Mouse (Mus musculus) 416B (cell line): Measurements from ENCODE around the gene Crebl2.

ENCODE experiments used
- DNase-seq: peaks from one replicate; pipeline ENCODE4 v3.0.0; 2011; ENCODE audit warnings: low read depth

Gene Crebl2

DNA sequence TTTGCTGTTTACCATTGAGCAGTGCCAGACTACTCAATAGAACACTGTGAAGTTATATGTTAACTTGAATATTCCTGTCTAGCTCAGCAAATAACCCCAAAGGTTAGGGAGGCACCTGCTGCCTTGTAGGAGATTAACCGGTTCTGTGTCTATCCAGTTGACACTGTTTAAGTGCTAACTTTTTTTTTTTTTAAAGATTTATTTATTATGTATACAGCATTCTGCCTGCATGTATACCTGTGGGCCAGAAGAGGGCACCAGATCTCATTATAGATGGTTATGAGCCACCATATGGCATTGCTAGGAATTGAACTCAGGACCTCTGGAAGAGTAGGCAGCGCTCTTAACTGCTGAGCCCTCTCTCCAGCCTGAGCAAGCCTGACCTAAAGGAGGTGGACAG, 43.1 kb downstream of the Crebl2 start:
- DNase-seq = peak; percentile 53

DNA sequence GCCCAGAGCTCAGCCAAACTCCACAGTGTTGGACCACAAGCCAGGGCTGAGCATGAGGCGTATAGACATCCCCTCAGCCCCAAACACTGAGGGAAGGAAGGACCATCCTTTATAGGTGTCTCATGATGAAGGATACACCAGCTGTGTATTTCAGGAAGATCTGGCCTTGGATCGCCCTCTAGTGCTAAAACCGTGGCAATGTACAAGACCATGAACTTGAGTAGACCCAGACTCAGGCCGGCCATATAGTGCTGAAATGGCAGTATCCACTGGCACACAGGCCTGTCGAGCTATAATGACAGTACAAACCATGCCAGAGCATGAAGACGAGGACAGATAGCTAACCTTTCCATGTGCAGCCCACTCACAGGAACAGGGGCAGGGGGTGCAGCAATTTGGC, 46.8 kb downstream of the Crebl2 start:
- peak; percentile 63 for DNase-seq

DNA sequence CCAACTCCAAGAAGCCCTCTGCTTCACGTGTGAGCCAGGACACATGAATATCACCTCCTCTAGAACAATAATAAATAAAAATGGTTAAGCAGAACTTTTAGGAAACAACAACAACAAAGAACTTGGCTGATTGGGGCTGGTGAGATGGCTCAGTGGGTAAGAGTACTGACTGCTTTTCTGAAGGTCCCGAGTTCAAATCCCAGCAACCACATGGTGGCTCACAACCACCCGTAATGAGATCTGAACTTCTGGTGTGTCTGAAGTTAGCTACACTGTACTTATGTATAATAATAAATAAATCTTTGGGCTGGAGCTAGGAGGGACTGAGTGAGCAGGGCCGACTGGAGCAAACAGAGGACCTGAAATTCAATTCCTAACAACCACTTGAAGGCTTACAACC, 47.3 kb downstream of the Crebl2 start:
- no peak for DNase-seq

DNA sequence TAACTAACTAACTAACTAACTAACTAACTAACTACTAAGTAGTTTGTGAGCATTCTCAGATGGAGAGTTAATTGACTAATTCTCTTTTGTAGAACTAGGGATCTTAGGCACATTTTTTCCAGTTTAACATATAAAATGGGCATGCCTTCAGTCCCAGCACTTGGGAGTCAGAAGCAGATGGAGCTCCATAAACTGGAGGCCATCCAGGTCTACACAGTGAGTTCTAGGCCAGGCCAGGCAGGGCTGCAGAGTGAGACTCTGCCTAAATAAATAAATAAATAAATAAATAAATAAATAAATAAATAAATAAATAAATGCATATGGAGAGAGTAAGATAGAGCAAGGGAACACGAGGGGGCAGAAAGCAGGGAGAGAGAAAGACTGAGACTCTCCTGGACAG, 47.9 kb downstream of the Crebl2 start:
- DNase-seq = no peak

DNA sequence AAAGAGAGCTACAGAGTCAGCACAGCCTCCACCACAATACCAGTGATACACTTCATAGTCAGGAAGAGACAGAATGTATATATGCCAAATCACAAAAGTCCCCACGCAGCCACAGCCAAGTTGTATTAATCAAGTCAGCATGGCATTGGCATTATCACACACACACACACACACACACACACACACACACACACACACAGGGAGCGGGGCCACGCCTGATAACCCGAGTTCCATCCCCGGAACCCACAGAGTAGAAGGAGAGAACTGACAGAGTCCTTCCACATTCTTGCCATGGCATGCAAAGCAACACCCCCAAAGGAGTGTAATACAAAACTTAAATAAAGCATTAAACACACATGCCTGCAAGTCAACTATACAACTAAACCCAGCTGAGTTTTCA, 49.6 kb downstream of the Crebl2 start:
- DNase-seq = no peak

DNA sequence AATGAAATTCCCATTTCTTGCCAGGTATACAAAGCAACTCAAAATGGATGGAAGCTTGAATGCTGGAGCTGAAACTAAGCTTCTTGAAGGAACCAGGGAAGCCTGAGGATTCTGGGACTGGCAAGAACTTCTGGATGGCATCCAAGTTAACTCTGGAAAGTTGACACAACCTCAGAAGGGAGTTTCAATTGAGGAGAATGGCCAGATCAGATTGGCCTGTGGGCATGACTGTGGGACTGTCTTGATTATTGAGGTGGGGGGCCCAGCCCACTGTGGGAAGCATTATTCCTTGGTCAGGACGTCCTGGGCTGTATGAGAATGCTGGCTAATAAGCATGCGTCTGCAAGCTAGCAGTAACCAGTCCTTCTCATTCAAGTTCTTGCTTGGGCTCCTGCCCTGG, 50.1 kb downstream of the Crebl2 start:
- DNase-seq = no peak

DNA sequence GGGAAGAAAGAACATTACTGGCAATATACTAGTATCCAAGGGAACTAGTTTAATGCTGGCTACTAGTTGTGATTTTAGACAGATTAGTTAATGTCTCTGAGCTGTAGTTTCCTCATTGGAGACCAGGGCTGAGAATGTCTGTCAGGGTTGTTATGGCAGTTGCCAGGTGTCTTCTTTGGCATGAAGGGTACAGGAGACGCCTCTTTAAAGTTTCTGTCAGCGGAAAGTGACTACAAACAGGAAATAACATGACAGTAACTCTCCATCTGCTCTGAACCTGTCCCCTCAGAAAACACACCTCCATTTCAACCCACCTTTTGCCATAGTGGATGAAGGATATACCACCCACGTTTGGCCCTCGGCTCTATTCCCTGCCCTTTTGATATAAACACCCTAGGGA, 53.7 kb downstream of the Crebl2 start:
- no peak for DNase-seq

DNA sequence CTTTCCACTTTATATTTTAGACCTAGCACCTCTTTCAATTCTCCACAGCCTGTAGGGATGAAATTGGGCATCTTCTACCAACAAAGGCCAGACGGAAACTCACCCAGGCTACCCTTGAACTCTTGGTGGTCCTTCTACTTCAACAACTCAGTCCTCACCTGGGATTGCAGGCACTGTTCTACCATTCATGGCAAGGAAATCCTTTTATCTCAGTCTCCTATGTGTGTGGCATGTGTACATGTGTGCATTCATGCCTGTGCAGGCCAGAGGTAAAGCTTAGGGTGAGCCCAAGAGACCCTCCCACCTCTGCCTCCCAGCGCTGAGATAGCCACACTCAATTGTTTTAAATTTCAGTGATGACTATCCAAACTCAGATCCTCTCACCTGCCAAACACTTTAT, 55.6 kb downstream of the Crebl2 start:
- no peak for DNase-seq

DNA sequence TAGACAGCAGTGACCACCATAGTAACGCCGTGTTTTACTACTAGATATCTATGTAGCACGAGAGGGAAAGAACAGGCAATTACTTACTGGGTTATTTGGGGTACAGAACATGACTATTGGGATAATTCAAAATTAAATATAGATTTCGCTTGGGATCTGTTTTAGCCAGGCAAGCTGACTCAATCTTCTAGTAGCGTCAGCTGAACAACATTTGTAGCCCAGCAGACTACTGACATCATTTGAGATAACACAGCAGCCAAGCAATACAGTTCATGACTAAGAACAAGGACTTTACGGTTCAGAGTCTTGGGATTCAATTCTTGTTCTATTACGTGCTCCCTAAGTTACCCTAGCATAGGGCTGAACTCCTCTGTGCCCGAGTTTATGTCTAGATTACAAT, 56.5 kb downstream of the Crebl2 start:
- DNase-seq = no peak

DNA sequence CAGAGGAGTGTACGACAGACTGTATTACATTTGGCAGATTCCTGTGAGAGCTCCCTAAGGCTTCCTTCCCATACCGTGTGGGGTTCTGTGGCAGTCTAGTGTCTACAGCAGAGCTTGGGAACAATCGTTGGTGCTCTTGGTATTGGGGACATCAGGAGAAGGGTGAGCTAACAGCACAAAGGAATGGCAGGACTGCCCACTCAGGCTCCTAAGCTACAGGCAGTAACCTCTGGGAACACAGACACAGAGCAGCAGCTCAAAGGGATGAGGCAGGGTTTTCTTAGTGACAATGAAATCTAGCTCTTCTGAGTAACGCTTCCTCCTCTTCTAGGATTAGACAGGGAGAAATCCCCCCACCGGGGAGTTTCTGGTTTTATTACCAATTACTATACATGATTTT, 57.1 kb downstream of the Crebl2 start:
- no peak for DNase-seq

DNA sequence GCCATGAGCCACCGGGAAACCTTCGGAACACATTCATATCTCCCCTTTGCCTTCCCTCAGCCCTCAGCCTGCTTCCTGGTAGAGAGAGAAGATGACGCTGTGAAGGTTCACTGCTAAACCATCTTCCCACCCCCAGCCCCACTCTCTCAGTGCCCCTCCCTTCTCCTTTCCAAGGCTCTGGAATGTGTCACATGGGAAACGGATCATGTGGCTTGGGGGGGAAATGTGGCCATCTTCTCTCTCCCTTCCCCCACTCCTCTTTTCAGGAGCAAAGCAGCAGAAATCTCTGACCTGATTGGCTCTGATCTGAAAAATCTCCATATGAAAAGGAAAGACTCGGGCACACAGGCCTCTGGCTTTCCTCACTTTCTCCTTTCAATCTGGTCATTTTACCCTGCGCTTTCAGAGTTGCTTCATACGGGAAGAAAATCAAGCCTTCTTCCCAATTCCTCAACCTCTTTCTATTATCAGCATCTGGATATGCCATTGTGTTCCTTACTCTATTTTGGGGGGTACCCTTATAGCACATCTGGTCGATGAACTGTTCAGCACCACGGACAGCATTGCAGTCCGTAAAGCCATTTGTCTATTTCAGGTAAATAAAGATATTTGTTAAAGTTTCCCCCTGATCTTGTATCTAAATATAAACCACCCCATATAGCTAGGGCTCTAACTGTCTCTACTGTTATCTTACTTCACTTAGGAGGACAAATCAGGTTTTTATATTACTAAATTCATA, 57.9 kb downstream of the Crebl2 start:
- DNase-seq = peak; percentile 30

DNA sequence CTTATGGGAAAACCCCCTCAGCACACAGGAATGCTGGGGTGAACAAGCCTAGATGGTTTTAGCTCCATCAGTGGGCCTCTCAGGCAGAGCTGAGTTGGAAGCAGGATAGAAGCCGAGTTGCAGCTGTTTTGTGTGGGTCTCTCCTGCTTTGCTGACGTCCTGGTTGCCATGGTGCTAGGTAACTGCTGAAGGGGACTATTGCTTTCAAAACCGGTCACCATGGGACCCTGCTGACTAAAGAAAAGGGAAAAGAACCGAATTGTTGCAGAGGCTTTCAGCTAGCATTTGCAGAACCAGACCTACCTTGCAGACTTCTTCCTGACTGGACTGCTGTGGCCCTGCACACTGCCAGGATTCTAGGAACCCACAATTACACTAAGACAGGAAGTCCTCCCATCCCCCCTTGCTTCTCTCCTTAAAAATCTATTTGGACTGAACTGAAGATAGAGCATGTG, 58.6 kb downstream of the Crebl2 start:
- no peak for DNase-seq

DNA sequence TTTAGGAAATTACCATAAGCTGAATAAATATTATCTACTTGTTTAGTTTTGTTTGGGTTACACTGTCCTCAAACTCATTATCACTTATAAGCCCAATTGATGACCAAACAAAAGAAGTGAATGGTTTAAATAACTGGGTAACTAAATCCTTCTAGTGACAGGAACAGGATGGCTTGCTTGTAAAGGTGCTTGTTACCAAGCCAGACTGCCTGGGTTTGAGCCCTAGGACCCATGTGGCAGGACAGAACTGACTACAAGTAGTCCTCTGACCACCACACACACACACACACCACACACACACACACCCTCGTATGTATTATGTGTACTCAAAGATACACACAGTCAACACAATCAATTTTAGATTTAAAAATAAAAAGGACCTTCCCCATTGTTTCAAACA, 59.8 kb downstream of the Crebl2 start:
- no peak for DNase-seq

DNA sequence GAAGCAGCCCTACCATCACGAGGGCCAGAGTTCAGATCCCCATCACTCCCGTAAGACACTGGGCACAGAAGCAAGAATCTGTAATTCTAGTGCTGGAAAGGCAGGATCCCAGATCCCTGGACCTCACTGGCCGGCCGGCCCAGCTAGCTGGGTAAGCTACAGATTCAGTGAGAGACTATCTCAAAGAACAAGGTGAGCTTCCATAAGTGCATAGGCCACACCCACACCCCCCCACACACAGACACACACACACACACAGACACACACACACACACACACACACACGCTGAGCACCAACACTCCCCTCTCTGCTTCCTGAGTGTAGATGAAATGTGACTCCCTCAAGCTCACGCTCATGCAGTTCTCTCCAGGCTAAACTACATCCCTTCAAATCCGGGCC, 60.5 kb downstream of the Crebl2 start:
- no peak for DNase-seq

DNA sequence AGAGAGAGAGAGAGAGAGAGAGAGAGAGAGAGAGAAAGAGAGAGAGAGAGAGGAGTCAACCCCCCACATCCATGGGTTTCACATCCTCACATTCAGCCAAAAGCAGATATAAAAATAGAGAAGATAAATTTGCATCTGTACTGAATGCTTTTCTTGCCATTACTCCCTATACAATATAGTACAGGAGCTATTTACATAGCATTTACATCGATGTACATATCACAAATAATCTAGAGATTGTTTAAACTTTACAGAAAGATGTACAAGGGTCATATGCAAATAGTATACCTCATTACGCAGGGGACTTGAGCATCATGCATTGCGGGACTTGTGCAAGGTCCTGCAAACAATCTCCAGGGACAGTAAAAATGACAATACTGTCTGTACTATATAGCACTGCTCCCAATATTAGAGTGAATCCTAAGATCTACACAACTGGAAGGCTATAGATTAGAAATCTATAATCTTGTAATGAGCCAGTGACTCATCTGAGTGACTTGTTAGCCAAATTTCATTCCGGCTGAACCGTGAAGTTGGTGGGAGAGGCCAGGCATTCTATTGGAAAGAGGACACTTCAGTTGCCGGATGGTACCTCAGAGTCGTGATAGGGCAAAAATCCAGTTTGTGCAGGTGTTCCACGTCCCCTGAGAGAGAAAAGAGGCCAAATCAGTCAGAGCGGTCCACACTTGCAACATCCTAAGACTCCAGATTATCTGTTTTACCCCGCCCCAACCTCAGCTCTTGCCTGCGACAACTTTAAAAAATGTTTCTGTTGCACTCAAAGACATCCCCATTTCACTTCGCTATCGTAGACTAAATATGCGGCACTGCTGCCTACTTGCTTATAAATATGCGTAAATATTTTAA, 66.8 kb downstream of the Crebl2 start:
- DNase-seq = no peak

DNA sequence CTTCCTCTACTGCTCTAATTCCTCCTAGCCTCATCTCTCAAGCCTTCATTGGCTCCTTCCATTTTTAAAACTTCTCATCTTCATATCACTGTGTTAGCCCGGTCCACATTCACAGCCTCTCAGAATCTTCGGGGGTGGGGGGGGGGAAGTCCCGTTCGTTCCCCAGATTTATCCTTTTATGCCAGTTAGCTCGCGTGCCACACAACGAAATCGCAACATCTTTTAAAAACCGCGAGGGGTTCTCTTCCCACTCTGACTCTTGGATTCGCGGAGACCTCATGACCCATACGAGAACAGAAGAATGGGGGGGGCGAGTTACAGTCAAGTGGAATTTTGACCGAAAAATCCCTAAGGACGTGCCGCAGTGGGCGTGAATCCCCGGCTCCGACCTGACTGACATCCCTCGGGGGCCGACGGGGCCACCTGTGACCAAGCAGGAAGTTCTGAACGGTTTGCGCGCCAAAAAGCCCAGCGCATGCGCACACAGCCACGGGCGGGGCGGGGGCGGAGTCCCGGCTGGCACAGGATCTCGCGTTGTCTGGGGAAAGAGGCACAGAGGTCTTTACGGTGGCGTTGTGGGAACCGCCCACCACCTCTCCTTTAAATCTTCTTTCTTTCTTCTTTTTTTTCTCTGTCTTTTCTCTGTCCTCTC, 67.6 kb downstream of the Crebl2 start:
- peak; percentile 96 for DNase-seq

DNA sequence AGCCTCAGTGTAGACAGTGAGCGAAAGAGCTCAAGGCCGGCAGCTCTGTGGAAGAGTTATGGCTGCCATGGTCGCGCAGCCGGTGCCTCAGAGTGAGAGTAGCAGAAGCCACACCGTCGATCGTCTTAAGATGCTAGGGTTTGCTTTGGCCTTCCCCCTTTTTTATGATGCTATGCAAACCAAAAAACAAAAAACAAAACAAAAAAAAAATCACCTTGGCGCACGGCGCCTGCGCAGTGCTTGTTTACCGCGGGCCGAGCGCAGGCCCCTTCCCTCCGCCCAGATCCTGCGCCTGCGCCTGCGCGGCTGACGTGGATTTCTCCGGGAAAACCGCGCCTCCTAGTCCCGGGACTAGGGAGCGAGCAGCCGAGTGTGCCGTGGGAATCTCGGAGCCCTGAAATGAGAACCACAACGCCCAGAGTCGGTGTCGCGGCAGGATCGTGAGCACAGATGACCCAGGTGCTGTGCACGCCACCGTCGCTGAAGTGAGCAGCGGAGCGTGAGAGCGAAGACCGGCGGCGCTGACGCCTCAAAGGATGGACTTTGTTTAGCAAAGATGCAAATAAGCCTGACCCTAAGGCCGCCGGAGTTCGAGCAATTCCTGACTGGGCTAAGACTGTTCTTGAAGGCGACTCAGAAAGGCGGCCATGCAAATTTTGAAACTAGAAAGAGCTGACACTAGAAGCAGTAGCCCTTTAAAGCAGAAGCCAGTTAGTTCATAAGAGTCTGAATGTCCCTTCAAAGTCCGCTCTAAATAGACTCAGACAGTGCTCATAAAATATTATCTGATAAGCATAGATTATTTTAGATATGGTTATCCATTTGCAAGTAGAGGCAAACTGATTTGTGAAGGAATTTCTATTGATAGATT, 68.4 kb downstream of the Crebl2 start, which contains the start of gene Gpr19:
Gene Gpr19 (minus strand): TSS at position 484 of the 871 bp plus-strand sequence.
- DNase-seq = peak; percentile 92

DNA sequence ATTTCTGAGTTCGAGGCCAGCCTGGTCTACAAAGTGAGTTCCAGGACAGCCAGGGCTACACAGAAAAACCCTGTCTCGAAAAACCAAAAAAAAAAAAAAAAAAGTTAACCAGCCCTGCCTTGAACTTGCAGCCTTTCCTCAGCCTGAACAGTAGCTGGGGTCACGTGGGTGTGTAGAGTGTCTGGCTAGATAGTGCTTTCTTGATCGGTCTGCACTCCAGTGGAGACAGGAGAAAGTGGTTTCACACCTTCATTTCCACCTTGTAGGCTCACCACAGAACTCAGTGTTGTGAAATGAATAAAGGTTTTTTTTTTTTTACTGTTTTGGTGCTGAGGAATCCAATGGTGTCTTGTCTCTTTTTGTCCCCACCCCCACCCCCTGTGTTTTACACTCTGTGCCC, 73.4 kb downstream of the Crebl2 start:
- DNase-seq = no peak

DNA sequence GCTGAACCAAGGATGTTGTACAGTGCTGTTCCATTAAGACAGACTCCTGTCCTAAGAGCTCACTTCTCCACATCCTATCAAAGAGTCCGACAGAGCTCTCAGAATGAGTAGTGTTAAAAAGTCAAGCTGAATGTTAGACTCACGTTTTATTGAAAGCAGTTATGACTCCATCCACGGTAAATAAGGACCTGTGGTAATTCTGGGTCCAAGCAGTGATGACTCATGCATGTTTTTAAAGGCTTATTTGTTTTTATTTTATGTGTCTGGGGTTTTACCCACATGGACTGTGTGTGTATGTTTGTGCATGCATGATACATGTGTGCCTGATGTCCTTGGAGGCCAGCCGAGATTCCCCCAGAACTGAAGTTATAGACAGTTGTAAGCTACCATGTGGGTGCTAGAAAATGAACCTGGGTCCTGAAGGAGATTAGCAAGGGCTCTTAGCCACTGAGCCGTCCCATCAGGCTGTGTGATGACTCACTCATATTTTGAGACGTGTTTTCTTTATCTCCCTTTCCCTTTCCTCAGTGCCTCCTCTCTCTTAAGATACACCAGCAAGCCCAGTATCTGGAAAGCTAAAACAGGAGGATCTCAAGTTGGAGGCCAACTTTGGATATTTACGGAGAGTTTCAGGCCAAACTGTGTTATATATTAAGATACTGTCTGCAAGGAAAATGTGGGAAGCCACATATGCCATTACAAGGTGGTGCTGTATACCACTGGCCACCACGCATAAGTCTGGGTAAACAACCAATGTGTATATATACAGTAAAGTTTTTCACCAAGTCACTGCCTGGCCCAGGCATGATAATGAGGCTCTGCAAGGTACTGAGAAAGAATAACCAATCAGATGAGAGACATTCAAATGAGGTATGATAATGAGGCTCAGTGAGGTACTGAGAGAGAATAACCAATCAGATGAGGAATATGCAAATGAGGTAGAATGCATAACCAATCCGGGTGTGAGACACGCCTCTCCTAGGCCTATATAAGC, 74.2 kb downstream of the Crebl2 start:
- peak; percentile 64 for DNase-seq

DNA sequence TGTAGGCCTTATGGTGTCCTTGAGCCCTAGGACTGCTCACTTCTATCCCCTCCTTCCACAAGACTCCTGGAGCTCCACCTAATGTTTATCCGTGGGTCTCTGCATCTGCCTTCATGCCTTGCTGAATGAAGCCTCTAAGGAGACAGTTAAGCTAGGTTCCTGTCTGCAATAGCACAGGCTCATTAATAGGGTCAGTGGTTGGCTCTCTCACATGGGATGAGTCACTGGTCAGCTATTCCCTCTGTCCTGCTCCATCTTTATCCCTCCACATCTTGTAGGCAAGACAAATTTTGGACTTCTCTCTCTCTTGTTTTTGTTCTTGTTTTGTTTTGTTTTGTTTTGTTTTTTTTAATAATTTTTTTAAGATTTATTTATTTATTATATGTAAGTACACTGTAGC, 75.9 kb downstream of the Crebl2 start:
- DNase-seq = no peak
